Mouse (Mus musculus) gastrocnemius, postnatal 4 days (tissue): ENCODE measurements around the gene Gm28374. TPM values are rescaled to one million over a fixed set of nuclear protein-coding genes. Genes with fewer than 3 reads are reported as not detected.
"Not testable (repeated sequence)": the region's sequence is repeated elsewhere in the genome, so short reads cannot be mapped to it uniquely, and the experiment has no call there.

ENCODE experiments used
- DNase-seq, 2 experiments: peaks; one replicate each; pipeline ENCODE4 v3.0.0; 2021 to 2022; ENCODE audit warnings: low spot score in 2 of 2, mixed read lengths in 2 of 2
- total RNA-seq, 2 experiments: library from RNA; stranded (reverse); gene quantifications; 2 replicates each; pipeline ENCODE4 v1.2.3; 2021

Gene Gm28374
- total RNA-seq, 2 experiments from 2014 or later = 0.52 TPM; not detected in 1

- DNase-seq = peak; percentile 99
Measured at GRCm38 (mm10) chr19:6057313-6058096, 24.6 kb downstream of the Gm28374 start, which contains the start of the genes Mrpl49 and Fau. Mrpl49 (minus strand) TSS chr19:6057785. Fau (plus strand) TSS chr19:6057844.

- no peak for DNase-seq
Measured at GRCm38 (mm10) chr19:6056696-6057095, 25.4 kb downstream of the Gm28374 start.

DNA sequence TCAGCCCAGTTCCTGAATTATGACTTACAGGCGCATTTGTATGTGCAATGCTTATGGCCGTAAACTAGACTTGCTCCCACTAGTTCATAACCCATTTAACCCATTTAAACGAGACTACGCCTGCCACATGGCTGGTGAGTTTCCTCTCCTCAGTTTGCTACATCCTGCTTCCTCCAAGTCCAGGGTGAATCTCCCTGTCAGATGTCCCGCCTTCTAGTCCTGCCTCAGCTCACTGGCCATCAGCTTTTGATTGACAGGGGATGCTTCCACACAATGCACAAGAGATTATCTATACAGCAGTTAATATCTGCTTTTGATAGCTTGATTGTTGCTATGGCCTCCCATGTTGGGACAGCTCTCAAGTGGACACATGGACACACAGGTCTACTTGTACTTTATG is 27.8 kb downstream of the Gm28374 start:
- DNase-seq = no peak

DNA sequence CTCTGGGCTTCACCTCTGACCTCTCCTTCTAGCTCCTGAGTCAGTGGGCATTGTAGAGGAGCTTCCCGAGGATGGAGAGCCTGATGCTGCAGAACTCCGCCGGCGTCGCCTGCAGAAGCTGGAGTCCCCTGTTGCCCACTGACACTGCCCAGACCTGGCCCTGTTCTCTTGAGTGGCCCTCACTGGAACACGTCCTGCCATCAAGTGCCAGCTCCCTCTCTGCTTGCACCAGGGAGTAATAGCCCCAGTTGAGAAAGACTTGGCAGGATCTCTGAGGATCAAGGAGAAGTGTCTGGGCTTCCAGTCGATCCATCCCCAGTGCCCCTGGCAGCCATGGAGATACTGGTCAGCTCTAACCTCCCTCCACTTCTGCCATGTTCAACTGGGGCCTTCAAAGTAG is 29.5 kb downstream of the Gm28374 start:
- no peak for DNase-seq

DNA sequence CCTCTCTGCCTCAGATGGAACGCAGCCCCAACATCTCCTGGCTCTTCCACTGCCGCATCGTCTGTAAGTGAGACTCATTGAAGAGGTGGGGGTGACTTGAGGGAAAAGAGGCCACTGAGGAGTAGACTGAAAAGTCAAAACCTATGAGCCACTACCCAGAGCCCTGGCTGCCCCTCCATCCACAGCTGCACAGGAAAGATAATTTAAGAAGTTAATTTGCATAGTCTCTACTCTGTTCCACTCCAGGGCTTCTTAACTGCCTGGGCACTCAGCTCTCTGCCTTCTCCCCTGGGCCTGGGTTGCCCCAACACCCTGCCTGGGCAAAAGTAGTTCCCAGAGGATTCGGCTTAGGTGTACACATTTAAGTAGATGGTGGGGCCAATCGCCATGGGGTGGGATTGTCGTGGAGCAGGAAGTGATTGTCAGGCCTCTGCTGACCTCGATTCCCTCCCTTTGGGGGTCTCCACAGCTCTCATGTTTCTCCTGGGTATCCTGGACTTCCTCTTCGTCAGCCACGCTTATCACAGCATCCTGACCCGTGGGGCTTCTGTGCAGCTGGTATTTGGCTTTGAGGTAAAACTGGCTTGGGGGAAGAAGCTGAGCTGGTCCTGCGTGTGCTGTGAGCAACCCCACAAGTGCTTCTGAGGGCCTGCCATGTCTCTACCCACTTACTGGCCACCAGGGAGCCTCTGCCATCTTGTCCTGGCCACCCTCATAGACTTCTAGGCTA is 33.2 kb downstream of the Gm28374 start:
- DNase-seq = no peak

DNA sequence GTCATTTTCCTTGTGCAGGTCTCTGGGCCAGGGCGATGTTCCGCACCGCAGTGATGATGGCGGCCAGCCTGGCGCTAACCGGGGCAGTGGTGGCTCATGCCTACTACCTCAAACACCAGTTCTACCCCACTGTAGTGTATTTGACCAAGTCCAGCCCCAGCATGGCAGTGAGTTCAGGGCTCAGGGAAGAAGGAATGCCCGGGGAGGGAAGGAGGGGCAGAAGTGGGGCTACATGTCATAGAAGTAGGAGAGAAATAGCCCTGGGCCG is 34.2 kb downstream of the Gm28374 start:
- no peak for DNase-seq

- DNase-seq = no peak
Measured at GRCm38 (mm10) chr19:6047154-6047898, 34.7 kb downstream of the Gm28374 start.

DNA sequence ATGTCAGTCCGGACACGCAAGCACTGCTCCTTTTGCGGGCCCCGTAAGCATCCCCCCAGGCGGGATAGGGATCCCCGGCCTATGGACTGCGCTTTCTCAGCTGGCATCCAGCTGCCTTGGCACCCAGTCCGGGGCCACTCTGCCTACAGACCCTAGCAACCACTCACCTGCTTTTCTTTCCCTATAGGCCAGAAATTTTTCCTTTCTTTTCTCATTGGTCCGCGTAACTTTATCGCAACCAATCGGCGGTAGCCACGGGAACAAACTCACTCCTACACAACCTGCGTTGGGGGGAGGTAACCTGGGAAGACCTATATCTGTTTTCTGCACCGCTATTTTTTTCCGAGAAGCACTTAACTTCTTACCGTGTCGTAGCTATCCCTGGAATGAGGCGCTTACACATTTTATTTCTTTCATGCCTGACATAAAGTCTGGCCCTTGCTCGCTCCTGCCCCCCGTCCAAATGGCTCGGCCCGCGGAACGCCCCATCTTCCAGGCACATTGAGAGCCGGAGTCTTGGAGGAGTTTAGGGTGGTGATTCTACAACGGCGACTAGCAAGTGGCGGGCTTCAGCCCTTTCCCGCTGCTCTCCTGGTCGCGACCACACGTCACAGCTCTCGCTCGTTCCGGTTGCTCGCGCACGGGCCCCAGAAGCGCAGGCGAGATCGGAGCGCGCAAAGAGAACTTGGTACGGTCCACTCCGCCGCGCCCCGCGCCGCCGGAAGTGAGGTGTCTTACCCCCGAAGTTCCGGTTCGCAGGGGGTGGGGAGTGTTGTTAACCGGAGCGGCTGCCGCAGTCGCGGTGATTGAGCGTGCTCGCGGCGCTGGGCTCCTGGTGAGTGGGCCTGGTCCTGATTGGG is 35.5 kb downstream of the Gm28374 start, which contains the start of gene Syvn1:
Gene Syvn1 (plus strand): TSS at position 283 of the 860 bp plus-strand sequence.
- peak; percentile 76 to 91 for DNase-seq

GRCm38 (mm10) chr19:6045366-6046293 is 36.4 kb downstream of the Gm28374 start:
- no peak for DNase-seq

GRCm38 (mm10) chr19:6044102-6044501 is 38.0 kb downstream of the Gm28374 start:
- not testable (repeated sequence) for DNase-seq

- DNase-seq = no peak
Measured at GRCm38 (mm10) chr19:6042293-6042692, 39.8 kb downstream of the Gm28374 start.

DNA sequence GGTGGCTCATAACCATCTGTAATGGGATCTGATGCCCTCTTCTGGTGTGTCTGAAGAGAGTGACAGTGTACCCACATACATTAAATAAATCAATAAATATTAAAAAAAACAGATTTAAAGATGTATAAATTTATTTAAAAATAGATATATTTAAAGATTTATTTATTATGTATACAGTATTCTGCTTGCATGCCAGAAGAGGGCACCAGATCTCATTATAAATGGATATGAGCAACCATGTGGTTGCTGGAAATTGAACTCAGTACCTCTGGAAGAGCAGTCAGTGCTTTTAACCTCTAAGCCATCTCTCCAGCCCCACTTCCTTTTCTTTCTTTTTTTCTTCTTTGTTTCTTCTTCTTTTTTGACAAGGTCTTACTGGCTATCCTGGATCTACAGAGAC is 42.1 kb downstream of the Gm28374 start:
- DNase-seq = no peak

- no peak for DNase-seq
Measured at GRCm38 (mm10) chr19:6038326-6038725, 43.7 kb downstream of the Gm28374 start.

DNA sequence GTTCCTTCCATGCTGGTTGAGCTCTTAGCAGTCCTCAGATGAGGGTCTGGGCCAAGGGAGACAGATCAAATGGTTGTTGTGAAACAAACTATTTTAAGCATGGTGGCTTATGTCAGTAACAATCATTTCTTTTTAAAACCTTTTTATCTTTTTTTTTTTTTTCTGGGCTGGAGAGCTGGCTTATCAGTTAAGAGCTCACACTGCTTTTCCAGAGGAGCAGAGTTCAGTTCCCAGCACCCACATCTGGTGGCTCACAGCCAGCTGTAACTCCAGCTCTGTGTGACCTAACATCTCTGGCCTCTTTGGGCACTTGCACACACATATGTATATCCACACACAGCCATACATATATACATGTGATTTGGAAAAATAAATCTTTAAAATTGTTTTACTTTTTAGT is 44.4 kb downstream of the Gm28374 start:
- DNase-seq = no peak

DNA sequence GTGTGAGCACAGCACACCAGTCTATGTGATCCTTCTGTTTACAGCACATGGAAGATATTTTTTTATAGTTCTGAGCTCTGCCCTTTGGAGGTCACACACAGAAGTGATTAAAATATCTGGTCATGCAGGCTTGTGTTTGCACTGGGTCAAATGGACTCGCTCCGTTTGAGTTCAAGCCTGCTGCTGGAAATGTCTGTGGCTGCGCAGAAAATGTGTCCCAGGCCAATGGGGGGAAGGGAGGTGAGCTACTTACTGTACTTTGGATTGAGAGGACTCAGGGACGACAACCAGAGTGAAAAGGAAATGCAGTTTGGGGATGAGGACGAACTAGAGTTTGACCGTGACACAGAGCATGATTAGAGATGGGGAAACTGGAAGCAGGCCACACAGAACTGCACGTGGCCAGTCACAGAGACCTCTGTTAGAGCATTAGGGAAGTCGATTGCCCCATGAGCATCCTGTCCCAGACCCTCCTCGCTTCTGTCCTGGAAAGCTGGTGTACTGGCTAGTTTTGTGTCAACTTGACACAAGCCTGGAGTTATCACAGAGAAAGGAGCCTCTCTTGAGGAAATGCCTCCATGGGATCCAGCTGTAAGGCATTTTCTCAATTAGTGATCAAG is 46.0 kb downstream of the Gm28374 start:
- no peak for DNase-seq

DNA sequence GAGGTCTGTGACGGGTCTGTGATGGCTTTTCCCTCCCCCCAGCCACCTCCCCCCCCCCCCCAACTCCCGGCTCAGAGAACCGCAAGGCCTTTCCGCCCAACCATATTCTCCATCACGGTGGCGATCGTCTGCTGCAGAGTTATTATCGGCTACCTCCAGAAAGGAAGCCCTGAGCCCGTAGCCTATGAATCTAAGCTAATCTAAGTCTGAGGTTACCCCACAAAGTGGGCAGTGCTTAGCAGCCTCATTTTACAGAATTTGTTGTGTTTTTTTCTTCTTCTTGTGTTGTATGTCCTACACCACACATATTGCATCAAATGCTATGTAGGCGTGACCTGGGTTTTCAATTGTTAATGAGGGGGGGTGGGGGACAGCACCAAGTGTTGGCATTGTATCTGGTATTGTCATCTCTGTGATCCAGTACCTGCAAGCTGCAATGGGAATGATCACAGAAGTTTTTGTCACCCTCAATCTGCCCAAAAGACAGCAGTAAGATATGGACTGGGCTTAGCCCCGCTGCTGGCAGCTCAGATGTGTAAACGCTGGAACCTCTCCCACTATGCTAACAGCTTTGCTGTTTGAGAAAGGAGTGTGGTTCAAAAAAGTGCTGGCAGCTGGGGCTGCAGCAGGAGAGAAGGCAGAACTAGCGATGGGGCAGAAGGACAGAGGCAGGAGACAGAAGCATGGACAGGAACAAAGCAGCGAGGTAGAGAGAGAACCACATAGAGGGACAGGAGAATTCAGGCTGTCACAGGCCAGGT is 51.4 kb downstream of the Gm28374 start:
- DNase-seq = no peak

- no peak for DNase-seq
Measured at GRCm38 (mm10) chr19:6029426-6029825, 52.6 kb downstream of the Gm28374 start.

GRCm38 (mm10) chr19:6028991-6029390 is 53.1 kb downstream of the Gm28374 start:
- DNase-seq = no peak
